Mouse (Mus musculus) bone marrow, adult 2 months (tissue): Measurements from ENCODE around the gene Klhl26. TPM values are rescaled to one million over a fixed set of nuclear protein-coding genes. Genes with fewer than 3 reads are reported as not detected.

Experiments
- H3K27ac ChIP-seq: fragments of 200-500 bp; 2 replicates; pipeline ENCODE4 v1.5.1; 2012; ENCODE audit warnings: low read depth, mild to moderate bottlenecking, control low read depth, inconsistent platforms, low read length; ENCODE audit not compliant: control insufficient read depth, poor library complexity, insufficient read depth
- H3K4me1 ChIP-seq: fragments of 200-500 bp; 2 replicates; pipeline ENCODE4 v1.6.1; 2011; ENCODE audit warnings: low read length; ENCODE audit not compliant: control insufficient read depth, insufficient read depth
- H3K4me3 ChIP-seq: fragments of 200-500 bp; replicated peaks from 2 replicates; pipeline ENCODE3; 2011; ENCODE audit warnings: mild to moderate bottlenecking, low read depth, low read length, control low read depth; ENCODE audit not compliant: control insufficient read depth
- CTCF ChIP-seq: fragments of 200-500 bp; IDR thresholded peaks from 2 replicates; pipeline ENCODE4 v1.5.1; 2011; ENCODE audit warnings: low read length, control low read depth; ENCODE audit not compliant: control insufficient read depth, insufficient read depth
- POLR2A ChIP-seq: fragments of 200-500 bp; IDR thresholded peaks from 2 replicates; pipeline ENCODE4 v1.6.1; 2011; ENCODE audit warnings: low read depth, mild to moderate bottlenecking, control low read depth, low read length, borderline replicate concordance; ENCODE audit not compliant: control insufficient read depth
- WGBS: fragments of 180-500 bp; shearing (Covaris S2); methylation state at CpG from one replicate; pipeline ENCODE4 v1.1.7; 2018; 5-methylcytosine and 5-hydroxymethylcytosine counted together
- polyA plus RNA-seq: library from polyadenylated mRNA; stranded (reverse); fragments of >200 nt; gene quantifications from 2 replicates; pipeline ENCODE4 v1.2.4, GENCODE M21; 2011; ENCODE audit warnings: low replicate concordance; ENCODE audit not compliant: missing spikeins, insufficient read depth, insufficient read length

The Klhl26 gene
- polyA plus RNA-seq, 1 experiment, result 11.0 TPM

GRCm38 (mm10) chr8:70409455-70409871 lies 67.3 kb downstream of the Klhl26 start:
- 36% methylated on average over 9 of the region's 9 CpGs for WGBS
- TF ChIP-seq CTCF, result no peak
- no peak for TF ChIP-seq POLR2A
- Histone ChIP-seq H3K4me3 (no peak overlapping the region), H3K27ac (no peak overlapping the region), H3K4me1 (no peaks in the 10 kb centered on the region; the same call in 1 of the 2 replicates)

DNA sequence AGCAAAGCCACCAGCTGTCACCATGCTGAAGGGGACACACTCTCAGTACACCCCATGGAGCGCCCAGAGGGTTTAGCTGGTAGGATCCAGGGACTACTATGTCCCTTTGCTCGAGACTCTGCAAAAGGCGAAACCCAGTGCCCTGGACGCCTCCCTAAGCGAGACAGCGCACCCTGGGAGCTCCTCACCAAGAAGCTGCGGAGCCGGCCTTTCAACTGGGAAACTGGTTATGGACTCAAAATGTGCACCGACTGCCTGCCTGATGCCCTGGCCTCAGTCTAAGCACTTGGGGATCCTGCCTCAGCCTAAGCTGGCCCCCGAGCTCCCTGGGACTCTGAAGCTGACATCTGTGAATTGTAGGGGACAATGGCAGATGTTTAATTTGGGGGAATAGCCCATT lies 67.7 kb downstream of the Klhl26 start:
- Histone ChIP-seq H3K4me1 (no peaks in the 10 kb centered on the region), H3K27ac (no peak overlapping the region), H3K4me3 (no peak overlapping the region)
- TF ChIP-seq CTCF (no peak), POLR2A (no peak)
- 92% methylated on average over 10 of the region's 10 CpGs for WGBS

DNA sequence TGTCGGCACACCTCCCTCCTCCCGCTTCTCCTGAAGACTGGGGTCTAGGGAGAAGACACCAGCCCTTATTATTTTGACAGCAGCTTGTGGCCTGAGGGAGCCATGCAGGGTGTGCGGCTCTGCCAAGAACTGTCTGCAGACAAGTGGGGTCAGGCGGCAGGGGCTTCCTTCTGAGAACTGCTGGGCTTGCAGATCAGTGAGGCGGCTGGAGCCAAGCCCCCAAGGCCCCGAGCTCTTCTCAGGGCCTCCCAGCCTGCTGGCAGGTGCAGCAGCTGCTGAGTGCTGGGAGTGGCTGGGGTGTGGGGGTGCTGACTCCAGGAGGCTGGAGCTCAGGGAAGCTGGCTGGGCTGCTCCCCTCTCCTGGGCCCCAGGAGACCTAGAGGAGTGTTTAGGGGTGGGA lies 68.5 kb downstream of the Klhl26 start:
- no peak overlapping the region for H3K27ac ChIP-seq
- no peaks in the 10 kb centered on the region for H3K4me1 ChIP-seq
- WGBS, result 88% methylated on average over 6 of the region's 6 CpGs
- no peak overlapping the region for H3K4me3 ChIP-seq
- TF ChIP-seq CTCF, result no peak
- no peak for TF ChIP-seq POLR2A

DNA sequence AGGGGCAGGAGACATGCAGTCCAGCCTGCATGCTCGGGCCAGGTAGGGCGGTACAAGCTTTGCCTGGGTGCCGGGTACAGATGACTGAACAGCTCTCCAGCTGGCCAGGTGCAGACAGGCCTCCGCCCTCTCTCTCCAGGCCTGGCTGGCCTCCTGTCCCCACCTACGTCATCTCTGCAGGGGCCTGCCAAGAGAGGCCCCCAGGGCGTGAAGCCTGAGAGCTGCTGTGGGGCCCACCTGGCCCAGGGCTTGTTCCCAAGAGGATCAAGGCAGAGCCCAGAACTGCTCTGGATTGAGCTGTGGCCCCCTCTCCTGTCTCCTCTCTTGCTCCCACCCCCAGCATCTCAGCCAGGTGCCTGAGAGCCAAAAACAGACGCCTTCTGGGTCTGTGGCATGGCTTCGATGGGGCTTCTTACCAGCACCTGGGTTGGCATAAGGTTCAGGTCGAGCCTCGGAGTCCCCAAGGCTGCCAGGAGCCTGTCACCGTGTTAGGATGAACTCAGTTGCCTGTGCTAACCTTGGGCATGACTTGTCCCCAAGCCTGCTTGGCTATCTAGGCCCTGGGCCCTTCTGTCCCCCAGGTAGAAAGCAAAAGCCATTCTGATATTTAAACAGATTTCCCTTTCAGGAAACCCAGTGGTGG lies 70.2 kb downstream of the Klhl26 start:
- TF ChIP-seq POLR2A (no peak), CTCF (no peak)
- no peak overlapping the region for H3K27ac ChIP-seq

DNA sequence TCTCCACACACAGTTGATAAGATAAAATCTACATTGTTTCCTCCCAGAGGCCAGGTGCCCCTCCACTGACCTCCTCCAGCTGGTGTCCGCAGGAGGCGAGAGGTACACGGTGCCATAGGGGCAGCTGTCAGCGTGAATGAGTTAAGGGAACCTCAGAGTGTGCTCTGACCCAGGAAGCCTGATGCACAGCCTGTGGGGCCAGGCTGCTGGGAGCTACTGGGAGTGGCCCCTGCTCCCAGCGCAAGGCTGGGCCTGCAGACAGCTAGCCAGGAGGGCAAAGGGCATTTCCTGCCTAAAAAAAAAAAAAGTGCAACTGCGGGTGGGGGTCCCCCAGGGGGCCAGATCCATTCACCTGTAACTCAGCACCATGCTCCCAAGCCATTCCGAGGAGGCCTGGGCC lies 71.6 kb downstream of the Klhl26 start:
- no peak overlapping the region for H3K27ac ChIP-seq
- 87% methylated on average over 7 of the region's 7 CpGs for WGBS
- no peaks in the 10 kb centered on the region for H3K4me1 ChIP-seq
- TF ChIP-seq CTCF (no peak), POLR2A (no peak)
- no peak overlapping the region for H3K4me3 ChIP-seq

More for the DNA sequence above, 70.2 kb downstream of the Klhl26 start:
- Histone ChIP-seq H3K4me3 (no peak overlapping the region), H3K4me1 (no peaks in the 10 kb centered on the region)
- 80% methylated on average over 11 of the region's 11 CpGs for WGBS

DNA sequence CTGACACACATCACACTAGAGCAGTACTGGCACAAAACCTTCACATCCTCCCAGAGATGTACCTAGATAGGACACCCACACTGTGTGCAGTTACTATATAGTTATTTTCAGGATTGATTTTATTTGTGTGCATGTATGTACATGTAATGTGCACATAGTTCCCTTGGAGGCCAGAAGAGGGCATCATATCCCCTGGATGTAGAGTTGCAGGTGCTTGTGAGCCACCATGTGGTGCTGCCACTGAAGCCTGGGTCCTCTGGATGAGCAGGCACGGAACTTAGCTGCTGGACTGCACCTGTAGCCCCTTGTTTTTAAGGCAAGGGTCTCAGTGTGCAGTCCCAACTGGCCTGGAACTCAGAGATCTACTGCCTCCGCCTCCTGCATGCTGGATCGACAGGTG lies 72.6 kb downstream of the Klhl26 start:
- no peak overlapping the region for H3K27ac ChIP-seq
- no peak overlapping the region for H3K4me3 ChIP-seq
- H3K4me1 ChIP-seq, result no peaks in the 10 kb centered on the region
- TF ChIP-seq POLR2A, result no peak
- 88% methylated on average over 3 of the region's 3 CpGs for whole genome bisulfite sequencing

Other genes with a start within 250 kb of the Klhl26 start
- 89.1 and 192 TPM in 2 replicates for gene Sugp2, start 242.7 kb downstream of the Klhl26 start, polyA plus RNA-seq
- 2.9 and 9.8 TPM in 2 replicates for gene Armc6, start 242.5 kb downstream of the Klhl26 start, polyA plus RNA-seq
- gene Homer3, start 194.1 kb downstream of the Klhl26 start, polyA plus RNA-seq, result 12.1 and 25.6 TPM in 2 replicates
- gene Ddx49, start 174.5 kb downstream of the Klhl26 start, polyA plus RNA-seq, result 32.3 and 33.4 TPM in 2 replicates
- gene Cope, start 174.4 kb downstream of the Klhl26 start, polyA plus RNA-seq, result 85.8 and 91.7 TPM in 2 replicates
- gene Cers1, start 161.2 kb downstream of the Klhl26 start, polyA plus RNA-seq, result not detected in 2 replicates
- not detected in 2 replicates for gene Gdf1, start 147.2 kb downstream of the Klhl26 start, polyA plus RNA-seq
- gene Upf1, start 123.7 kb downstream of the Klhl26 start, polyA plus RNA-seq, result 20.2 and 39.1 TPM in 2 replicates
- gene Comp, start 103.4 kb downstream of the Klhl26 start, polyA plus RNA-seq, result 19.6 TPM in 1 of 2 replicates, not detected in the other
- gene Crtc1, start 37.4 kb downstream of the Klhl26 start, polyA plus RNA-seq, result 5.0 and 6.1 TPM in 2 replicates
- gene Tmem59l, start 10.4 kb upstream of the Klhl26 start, polyA plus RNA-seq, result 1.3 TPM in 1 of 2 replicates, not detected in the other
- gene Crlf1, start 16.2 kb upstream of the Klhl26 start, polyA plus RNA-seq, result 3.7 and 5.5 TPM in 2 replicates
- gene Rex1bd, start 29.8 kb upstream of the Klhl26 start, polyA plus RNA-seq, result 46.9 and 63.6 TPM in 2 replicates
- gene Uba52, start 33.8 kb upstream of the Klhl26 start, polyA plus RNA-seq, result 961 and 1,100 TPM in 2 replicates
- gene Fkbp8, start 50.8 kb upstream of the Klhl26 start, polyA plus RNA-seq, result 98.7 and 181 TPM in 2 replicates
- gene Kxd1, start 51.0 kb upstream of the Klhl26 start, polyA plus RNA-seq, result 29.0 and 41.3 TPM in 2 replicates
- 11.9 and 17.8 TPM in 2 replicates for gene Ell, start 62.5 kb upstream of the Klhl26 start, polyA plus RNA-seq
- 11.2 and 23.7 TPM in 2 replicates for gene Isyna1, start 117.4 kb upstream of the Klhl26 start, polyA plus RNA-seq
- gene Ssbp4, start 131.9 kb upstream of the Klhl26 start, polyA plus RNA-seq, result 45.2 and 107 TPM in 2 replicates
- 3.4 and 18.8 TPM in 2 replicates for gene Lrrc25, start 139.2 kb upstream of the Klhl26 start, polyA plus RNA-seq
- 3.1 TPM in 1 of 2 replicates, not detected in the other for gene Gdf15, start 155.5 kb upstream of the Klhl26 start, polyA plus RNA-seq
- 4.3 and 21.1 TPM in 2 replicates for gene Pgpep1, start 183.4 kb upstream of the Klhl26 start, polyA plus RNA-seq
- 69.2 and 119 TPM in 2 replicates for gene Lsm4, start 196.3 kb upstream of the Klhl26 start, polyA plus RNA-seq
- 48.1 and 58.0 TPM in 2 replicates for gene Jund, start 222.0 kb upstream of the Klhl26 start, polyA plus RNA-seq
- 0.29 TPM in 1 of 2 replicates, not detected in the other for gene Iqcn, start 226.5 kb upstream of the Klhl26 start, polyA plus RNA-seq
- gene Gm3336, start 241.6 kb upstream of the Klhl26 start, polyA plus RNA-seq, result not detected in 2 replicates
- 2.7 and 3.2 TPM in 2 replicates for gene Pde4c, start 246.8 kb upstream of the Klhl26 start, polyA plus RNA-seq